Mouse (Mus musculus): Measurements from ENCODE around the gene Dip2b. TPM values are rescaled to one million over a fixed set of nuclear protein-coding genes. Genes with fewer than 3 reads are reported as not detected.
A peak's percentile ranks its signal among the peaks of the same experiment; 100 is the strongest.

The Dip2b gene
- polyA plus RNA-seq, 1 experiment from 2014 or later, result 14.3 TPM

DNA sequence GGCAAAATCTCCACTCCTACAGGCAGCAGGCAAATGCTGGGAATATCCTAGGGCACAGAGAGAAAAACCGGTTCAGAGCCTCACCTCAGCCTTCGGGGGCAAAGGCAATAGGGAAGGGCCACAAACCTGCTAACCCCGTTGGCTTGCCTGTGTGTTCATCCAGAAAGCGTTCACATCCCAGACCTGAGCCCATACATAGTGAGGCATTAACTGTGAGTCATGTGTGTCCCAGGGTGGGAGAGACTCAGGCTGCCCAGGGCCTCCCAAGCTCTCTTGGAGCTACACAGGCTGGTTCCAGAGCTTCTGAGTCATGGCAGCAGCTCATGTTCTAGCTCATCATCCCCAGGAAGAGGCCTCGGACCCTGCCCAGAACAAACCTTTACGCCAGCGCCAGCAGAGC, 49.6 kb downstream of the Dip2b start:
- Histone ChIP-seq H3K9ac (replicated peaks) (0 out of 2 replicates have a peak overlapping the region, but pooled peaks have one; percentile 18), H3K4me2 (no peak overlapping the region), H3K36me3 (no peaks in the 10 kb centered on the region), H3K9me3 (no peaks in the 10 kb centered on the region), H3K4me3 (replicated peaks) (no peak overlapping the region), H3K27ac (no peak overlapping the region), H3K27me3 (no peaks in the 10 kb centered on the region), H3K4me1 (replicated peaks) (peaks cover 36% of the 10 kb centered on the region)
- 82% methylated on average over 7 of the region's 7 CpGs for WGBS
- ATAC-seq (ENCODE audit: insufficient number of reproducible peaks, insufficient read depth, low FRiP score, low TSS enrichment, low read depth), result no peak

DNA sequence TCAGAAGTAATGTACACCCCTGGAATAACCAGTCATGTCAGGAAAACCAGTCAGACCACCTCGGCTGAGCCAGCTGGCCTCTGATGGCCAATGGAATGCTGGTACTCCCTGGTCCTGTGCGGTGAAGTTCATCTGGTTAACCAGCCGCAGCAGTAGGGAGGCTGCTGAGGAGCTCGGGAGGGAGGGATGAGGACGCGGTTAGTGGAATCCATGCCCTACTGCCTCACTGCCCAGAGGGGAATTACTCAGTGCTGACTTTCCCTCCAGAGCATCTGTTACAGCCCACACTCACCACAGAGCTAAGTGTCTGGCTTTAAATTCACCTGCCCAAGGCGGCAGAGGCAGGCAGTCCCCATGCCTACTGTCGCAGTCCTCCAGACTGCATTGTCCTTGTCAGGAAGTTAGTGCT, 51.2 kb downstream of the Dip2b start:
- H3K4me1 ChIP-seq (replicated peaks), result peaks cover 38% of the 10 kb centered on the region
- H3K36me3 ChIP-seq, result no peaks in the 10 kb centered on the region
- H3K9ac ChIP-seq (replicated peaks), result no peak overlapping the region
- no peak overlapping the region for H3K4me2 ChIP-seq
- H3K4me3 ChIP-seq (replicated peaks), result no peak overlapping the region
- H3K27ac ChIP-seq, result peak overlapping the region; percentile 53; the same call in 1 of the 2 replicates
- no peaks in the 10 kb centered on the region for H3K9me3 ChIP-seq
- WGBS, result 25% methylated on average over 8 of the region's 8 CpGs
- H3K27me3 ChIP-seq, result no peaks in the 10 kb centered on the region
- peak; percentile 64; the same call in 1 of the 2 replicates for ATAC-seq (ENCODE audit: insufficient number of reproducible peaks, insufficient read depth, low FRiP score, low TSS enrichment, low read depth)

DNA sequence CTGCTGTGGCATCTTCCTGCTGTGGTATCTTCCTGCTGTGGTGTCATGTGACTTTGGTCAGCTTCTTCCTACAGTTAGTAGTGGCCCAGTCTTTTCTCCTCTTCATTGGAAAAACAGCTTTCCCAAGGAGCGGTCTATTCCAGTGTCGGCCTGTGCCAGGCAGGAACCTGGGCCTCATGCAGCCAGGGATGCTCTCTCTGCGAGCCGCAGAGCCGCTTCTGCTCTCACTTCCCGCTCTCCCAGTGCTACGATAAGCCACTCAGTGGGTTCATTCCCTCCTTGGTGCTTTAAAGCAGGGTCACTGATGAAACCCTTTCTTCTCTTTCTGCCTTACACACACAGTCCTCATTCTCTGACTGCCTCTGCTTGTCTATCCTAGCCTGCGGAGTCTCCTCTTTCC, 53.4 kb downstream of the Dip2b start:
- H3K36me3 ChIP-seq, result no peaks in the 10 kb centered on the region
- H3K9ac ChIP-seq (replicated peaks), result peak overlapping the region; percentile 31; the same call in 1 of the 2 replicates
- H3K4me3 ChIP-seq (replicated peaks), result no peak overlapping the region
- no peaks in the 10 kb centered on the region for H3K9me3 ChIP-seq
- no peak for ATAC-seq (ENCODE audit: insufficient number of reproducible peaks, insufficient read depth, low FRiP score, low TSS enrichment, low read depth)
- 52% methylated on average over 8 of the region's 8 CpGs for WGBS
- H3K27me3 ChIP-seq, result no peaks in the 10 kb centered on the region
- peaks cover 38% of the 10 kb centered on the region for H3K4me1 ChIP-seq (replicated peaks)
- peak overlapping the region; percentile 59; the same call in 1 of the 2 replicates for H3K27ac ChIP-seq
- H3K4me2 ChIP-seq, result peak overlapping the region; percentile 43

DNA sequence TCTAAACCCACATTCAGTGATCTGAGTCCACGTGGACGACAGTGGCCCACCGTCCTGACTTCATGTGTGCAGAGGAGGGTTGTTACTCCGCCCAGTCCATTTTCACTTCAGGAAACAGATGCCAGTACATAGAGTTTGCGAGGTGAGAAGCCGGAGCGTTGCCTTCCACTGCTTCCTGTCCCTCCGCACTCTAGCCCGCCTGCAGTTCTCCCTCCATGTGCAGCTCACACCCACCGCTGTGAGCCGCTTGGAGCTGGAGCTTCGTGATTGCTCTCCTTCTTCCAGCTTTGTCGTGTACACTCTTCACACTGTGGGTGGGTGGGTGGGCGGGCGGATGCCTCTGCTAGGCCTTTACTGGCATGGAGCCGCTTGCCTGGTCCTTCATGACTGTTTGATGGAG, 53.8 kb downstream of the Dip2b start:
- Histone ChIP-seq H3K27ac (peak overlapping the region; percentile 59; the same call in 1 of the 2 replicates), H3K27me3 (no peaks in the 10 kb centered on the region), H3K4me3 (replicated peaks) (no peak overlapping the region), H3K9me3 (no peaks in the 10 kb centered on the region), H3K36me3 (no peaks in the 10 kb centered on the region), H3K4me2 (peak overlapping the region; percentile 43), H3K4me1 (replicated peaks) (peaks cover 38% of the 10 kb centered on the region), H3K9ac (replicated peaks) (no peak overlapping the region; the same call in 1 of the 2 replicates)
- no peak for ATAC-seq (ENCODE audit: insufficient number of reproducible peaks, insufficient read depth, low FRiP score, low TSS enrichment, low read depth)
- 24% methylated on average over 16 of the region's 16 CpGs for WGBS

DNA sequence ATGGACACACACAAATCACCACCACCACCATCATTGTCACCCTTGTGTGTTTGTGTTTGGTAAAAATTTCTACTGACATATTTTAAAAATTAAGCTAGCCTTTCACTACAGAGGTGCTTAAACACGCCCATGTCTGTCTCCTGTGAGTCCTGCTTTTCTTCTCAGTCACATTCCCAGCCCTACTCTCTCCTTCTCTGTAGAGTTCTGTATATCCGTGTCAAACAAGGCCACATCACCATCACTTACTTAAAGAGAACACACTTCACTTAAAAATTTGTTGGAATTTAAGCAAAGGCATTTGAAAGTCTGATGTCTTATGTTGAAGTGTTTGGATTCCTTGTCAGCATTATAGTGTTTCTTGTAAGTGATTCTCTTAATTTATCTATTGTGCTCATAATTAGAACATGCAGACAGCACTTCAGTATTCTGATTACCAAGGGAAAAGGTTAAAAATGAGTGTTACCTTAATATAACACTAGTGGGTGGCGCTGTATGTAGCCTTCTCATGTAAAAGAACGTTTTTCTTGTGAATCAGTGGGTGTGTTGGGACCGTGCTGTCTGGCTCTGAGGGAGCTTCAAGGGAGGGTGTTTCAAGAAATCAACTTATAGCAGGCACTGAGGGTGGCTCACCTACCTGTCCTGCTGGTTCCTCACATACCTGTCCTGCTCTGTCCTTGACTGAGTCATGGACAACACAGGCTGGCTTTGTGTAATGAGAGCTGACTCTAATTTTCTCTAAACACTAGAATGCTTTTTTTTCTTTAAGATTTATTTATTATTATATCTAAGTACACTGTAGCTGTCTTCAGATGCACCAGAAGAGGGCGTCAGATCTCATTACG, 58.3 kb downstream of the Dip2b start:
- Histone ChIP-seq H3K27ac (no peak overlapping the region), H3K4me3 (replicated peaks) (no peak overlapping the region), H3K9me3 (no peaks in the 10 kb centered on the region), H3K9ac (replicated peaks) (no peak overlapping the region), H3K27me3 (no peaks in the 10 kb centered on the region), H3K4me2 (no peak overlapping the region), H3K36me3 (no peaks in the 10 kb centered on the region), H3K4me1 (replicated peaks) (peaks cover 20% of the 10 kb centered on the region)
- whole genome bisulfite sequencing, result 86% methylated on average over 7 of the region's 7 CpGs
- no peak for ATAC-seq (ENCODE audit: insufficient number of reproducible peaks, insufficient read depth, low FRiP score, low TSS enrichment, low read depth)

DNA sequence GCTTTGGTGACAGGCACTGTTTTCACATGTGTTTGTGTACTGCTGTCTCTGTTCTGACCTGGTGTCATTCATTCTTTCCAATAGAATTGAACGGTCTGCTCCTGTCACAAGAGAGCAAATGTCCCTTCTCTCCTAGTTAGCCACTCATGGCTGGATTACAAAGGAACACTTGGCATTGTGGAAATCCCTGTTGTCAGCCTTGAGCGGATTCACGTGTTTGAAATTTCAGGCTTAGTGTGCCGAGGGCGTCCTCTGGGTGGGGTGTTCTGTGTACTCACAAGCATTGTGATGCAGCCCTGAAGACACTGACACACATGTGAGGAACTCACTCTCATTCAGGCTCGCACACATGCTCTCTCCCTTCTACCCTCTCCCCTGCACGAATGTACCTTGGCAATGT, 61.9 kb downstream of the Dip2b start:
- WGBS, result 89% methylated on average over 7 of the region's 7 CpGs

DNA sequence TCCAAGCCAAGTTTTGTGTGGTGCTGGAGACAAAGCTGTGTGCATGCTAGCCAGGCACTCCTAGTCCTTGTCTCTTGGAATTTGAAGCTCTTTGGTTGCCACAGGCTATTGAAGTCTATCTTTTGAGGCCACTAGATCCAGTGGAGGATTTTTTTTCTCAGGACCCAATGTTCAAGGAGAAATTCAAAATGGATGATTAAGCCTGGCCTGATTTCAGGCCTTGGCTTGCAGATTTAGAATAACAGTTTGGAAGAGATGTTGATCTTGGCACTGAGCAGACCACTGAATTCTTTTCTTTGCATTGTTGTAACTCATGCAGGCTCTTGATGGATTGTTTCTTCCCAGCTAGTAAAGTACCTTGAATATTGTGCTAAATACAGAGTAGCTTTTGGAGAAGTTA, 62.7 kb downstream of the Dip2b start:
- Histone ChIP-seq H3K4me3 (replicated peaks) (no peak overlapping the region), H3K9me3 (no peaks in the 10 kb centered on the region), H3K27ac (no peak overlapping the region), H3K27me3 (no peaks in the 10 kb centered on the region), H3K4me1 (replicated peaks) (peaks cover 10% of the 10 kb centered on the region; the same call in 1 of the 2 replicates), H3K36me3 (no peaks in the 10 kb centered on the region), H3K9ac (replicated peaks) (no peak overlapping the region), H3K4me2 (no peak overlapping the region)
- ATAC-seq (ENCODE audit: insufficient number of reproducible peaks, insufficient read depth, low FRiP score, low TSS enrichment, low read depth), result no peak

More for the DNA sequence above, 61.9 kb downstream of the Dip2b start:
- H3K9ac ChIP-seq (replicated peaks), result no peak overlapping the region
- H3K4me2 ChIP-seq, result no peak overlapping the region
- H3K27me3 ChIP-seq, result no peaks in the 10 kb centered on the region
- no peak overlapping the region for H3K4me3 ChIP-seq (replicated peaks)
- no peak for ATAC-seq (ENCODE audit: insufficient number of reproducible peaks, insufficient read depth, low FRiP score, low TSS enrichment, low read depth)
- no peak overlapping the region for H3K27ac ChIP-seq
- H3K4me1 ChIP-seq (replicated peaks), result peaks cover 10% of the 10 kb centered on the region; the same call in 1 of the 2 replicates
- H3K9me3 ChIP-seq, result no peaks in the 10 kb centered on the region
- no peaks in the 10 kb centered on the region for H3K36me3 ChIP-seq

DNA sequence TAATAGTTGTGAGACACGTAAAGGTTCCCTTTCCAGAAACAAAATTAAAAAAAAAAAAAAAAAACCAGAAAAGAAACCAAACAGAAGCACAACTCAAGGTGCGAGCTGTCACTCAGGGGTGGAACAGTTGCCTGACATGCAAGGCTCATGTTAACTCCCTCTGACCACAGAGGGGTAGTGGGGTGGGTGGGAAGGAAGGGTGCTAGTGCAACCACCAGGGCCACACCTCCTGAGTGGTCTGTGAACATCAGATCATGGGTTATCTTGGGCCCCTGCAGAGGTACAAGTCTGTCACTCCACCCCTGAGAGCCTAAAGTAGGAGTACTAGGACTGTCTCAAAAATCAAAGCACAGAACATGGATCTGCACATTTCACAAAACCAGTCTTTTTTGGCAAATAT, 65.7 kb downstream of the Dip2b start:
- Histone ChIP-seq H3K4me1 (replicated peaks) (peaks cover 18% of the 10 kb centered on the region; the same call in 1 of the 2 replicates), H3K27ac (no peak overlapping the region), H3K27me3 (no peaks in the 10 kb centered on the region), H3K9ac (replicated peaks) (no peak overlapping the region), H3K4me3 (replicated peaks) (no peak overlapping the region), H3K36me3 (no peaks in the 10 kb centered on the region), H3K4me2 (no peak overlapping the region), H3K9me3 (no peaks in the 10 kb centered on the region)
- WGBS, result 80% methylated on average over 2 of the region's 2 CpGs
- no peak for ATAC-seq (ENCODE audit: insufficient number of reproducible peaks, insufficient read depth, low FRiP score, low TSS enrichment, low read depth)

DNA sequence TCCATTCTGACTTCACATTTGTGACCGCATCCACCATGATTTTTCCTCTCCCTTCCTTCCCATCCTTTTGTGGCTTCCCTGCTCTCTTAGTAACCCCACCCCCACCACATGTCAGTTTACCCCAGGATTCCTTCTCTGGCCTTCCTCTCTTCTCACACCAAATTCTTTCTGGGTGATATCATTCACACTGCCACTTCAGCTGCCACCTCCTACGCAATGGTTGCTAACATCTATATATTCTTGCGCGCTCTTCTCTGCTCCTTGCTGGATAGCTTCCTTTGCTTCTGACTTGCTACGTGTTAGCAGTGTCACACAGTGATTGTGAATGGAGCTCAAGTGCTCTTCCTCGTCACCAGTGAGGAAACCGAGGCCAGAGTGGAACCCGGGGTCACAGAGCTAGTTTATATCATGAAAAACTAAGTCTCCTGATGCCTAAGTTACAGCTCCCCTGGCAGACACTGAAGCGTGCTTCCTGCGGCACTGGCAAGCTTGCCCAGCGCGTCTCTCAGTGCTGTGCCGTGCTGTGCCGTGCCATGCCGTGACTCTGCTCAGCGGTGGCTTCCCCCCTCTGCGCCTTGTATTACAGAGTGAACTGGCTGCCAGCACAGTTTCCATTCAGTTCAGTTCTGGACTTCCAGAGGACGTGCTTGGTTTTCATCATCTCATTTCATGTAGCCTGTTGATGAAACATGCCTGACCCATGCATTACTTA, 69.8 kb downstream of the Dip2b start:
- no peaks in the 10 kb centered on the region for H3K27me3 ChIP-seq
- 92% methylated on average over 18 of the region's 18 CpGs for WGBS
- H3K4me3 ChIP-seq (replicated peaks), result no peak overlapping the region
- no peaks in the 10 kb centered on the region for H3K9me3 ChIP-seq
- peaks cover 26% of the 10 kb centered on the region for H3K4me1 ChIP-seq (replicated peaks)
- no peak for ATAC-seq (ENCODE audit: insufficient number of reproducible peaks, insufficient read depth, low FRiP score, low TSS enrichment, low read depth)
- no peaks in the 10 kb centered on the region for H3K36me3 ChIP-seq
- H3K27ac ChIP-seq, result no peak overlapping the region
- no peak overlapping the region for H3K4me2 ChIP-seq
- no peak overlapping the region for H3K9ac ChIP-seq (replicated peaks)

DNA sequence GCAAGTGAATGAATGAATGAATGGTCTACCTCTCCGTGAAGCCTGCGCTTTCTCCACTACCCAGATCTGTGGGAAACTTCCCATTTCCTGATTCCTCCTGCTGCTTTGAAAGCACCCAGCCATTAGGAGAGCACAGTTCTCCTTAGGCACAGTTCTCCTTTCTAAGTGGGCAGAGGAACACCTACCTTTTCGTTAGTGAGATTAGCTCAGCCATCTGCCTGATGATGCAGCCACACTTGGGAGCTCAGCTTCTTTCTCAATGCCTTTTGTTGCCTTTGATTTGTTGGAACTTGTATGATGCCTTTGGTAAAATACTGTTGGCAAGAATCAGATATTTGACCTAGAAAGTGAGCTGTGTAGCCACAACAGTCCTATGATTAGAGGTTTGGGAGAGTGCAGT, 71.5 kb downstream of the Dip2b start:
- 85% methylated on average over 3 of the region's 3 CpGs for WGBS
- H3K9ac ChIP-seq (replicated peaks), result no peak overlapping the region
- no peak overlapping the region for H3K4me3 ChIP-seq (replicated peaks)
- H3K36me3 ChIP-seq, result no peaks in the 10 kb centered on the region
- no peaks in the 10 kb centered on the region for H3K27me3 ChIP-seq
- peaks cover 26% of the 10 kb centered on the region for H3K4me1 ChIP-seq (replicated peaks)
- no peaks in the 10 kb centered on the region for H3K9me3 ChIP-seq
- ATAC-seq (ENCODE audit: insufficient number of reproducible peaks, insufficient read depth, low FRiP score, low TSS enrichment, low read depth), result no peak
- H3K4me2 ChIP-seq, result no peak overlapping the region
- no peak overlapping the region for H3K27ac ChIP-seq

DNA sequence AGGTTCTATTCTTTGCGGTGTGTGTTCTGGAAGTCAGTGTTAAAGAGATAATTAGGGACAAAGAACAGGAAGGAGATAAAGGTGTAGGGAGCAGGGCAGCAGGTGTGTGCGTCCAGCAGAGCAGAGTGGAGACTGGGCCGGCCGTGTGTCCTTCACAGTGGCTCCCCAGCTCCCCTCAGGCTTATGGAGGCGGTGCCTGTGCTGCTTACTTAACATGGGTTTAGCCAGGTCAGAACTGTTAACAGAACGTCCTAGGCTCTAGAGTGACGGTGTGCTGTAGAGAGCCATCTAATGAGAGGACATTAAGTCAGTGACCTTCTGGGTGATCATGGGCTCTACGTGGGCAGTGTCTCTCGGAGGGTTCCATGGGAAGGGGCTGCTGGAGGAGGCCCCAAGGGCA, 73.4 kb downstream of the Dip2b start:
- ATAC-seq (ENCODE audit: insufficient number of reproducible peaks, insufficient read depth, low FRiP score, low TSS enrichment, low read depth), result no peak
- no peak overlapping the region for H3K9ac ChIP-seq (replicated peaks)
- H3K4me1 ChIP-seq (replicated peaks), result peaks cover 26% of the 10 kb centered on the region
- peaks cover 5% of the 10 kb centered on the region for H3K36me3 ChIP-seq
- H3K9me3 ChIP-seq, result no peaks in the 10 kb centered on the region
- 65% methylated on average over 9 of the region's 9 CpGs for WGBS
- no peak overlapping the region for H3K4me3 ChIP-seq (replicated peaks)
- no peaks in the 10 kb centered on the region for H3K27me3 ChIP-seq
- no peak overlapping the region for H3K4me2 ChIP-seq
- H3K27ac ChIP-seq, result no peak overlapping the region

Measured in limb, embryonic 12.5 days (tissue).